Comparison of ENCODE assay signal across 10 mouse cellular contexts in genomic region chr2:83739461-83740124, GRCm38 (mm10). TPM values are rescaled to one million over a fixed set of nuclear protein-coding genes. Genes with fewer than 3 reads are reported as not detected.
DNase-seq lines count a peak whose midpoint lies in the region; ATAC-seq and TF ChIP-seq lines count a peak whose summit lies in the region.
"Had no signal": no experiment of that assay in that cellular context is flagged by ENCODE, and none has a peak within 500 bp of the region (broad histone marks: within the 10 kb centered on the region; RNA-seq: fewer than 3 reads in every experiment).

No protein-coding gene starts in this region.

- ATAC-seq in kidney, embryonic 16.5 days (ENCODE audit: low FRiP score, low TSS enrichment), result peak; percentile 86
- ATAC-seq in megakaryocyte, adult 5-6 weeks (ENCODE audit: poor library complexity, severe bottlenecking), result peak; percentile 78
- no peak for ATAC-seq in cerebellum, adult (ENCODE audit: insufficient number of reproducible peaks, low FRiP score, low TSS enrichment)
- ATAC-seq in hindbrain, embryonic 16.5 days, result no peak

- 25% methylated on average over 9 of the region's 9 CpGs for WGBS in kidney, embryonic 16.5 days
- 71% methylated on average over 9 of the region's 9 CpGs for WGBS in hindbrain, embryonic 16.5 days

- no peaks in the 10 kb centered on the region for H3K27me3 ChIP-seq in kidney, embryonic 16.5 days (ENCODE audit: insufficient read depth, low read length)
- no peaks in the 10 kb centered on the region for H3K27me3 ChIP-seq in hindbrain, embryonic 16.5 days (replicated peaks; ENCODE audit: control insufficient read depth, insufficient read depth, low read length)

- H3K4me1 ChIP-seq in kidney, embryonic 16.5 days (ENCODE audit: insufficient read depth, low read length), result peaks cover 52% of the 10 kb centered on the region
- peaks cover 4 to 13% of the 10 kb centered on the region in 2 experiments; a peak in 3 of 4 replicates for H3K4me1 ChIP-seq in ES-E14 (ENCODE audit: control insufficient read depth in 2 of 2, insufficient read depth in 2 of 2, low read length in 2 of 2, poor library complexity in 1 of 2)
- H3K4me1 ChIP-seq in hindbrain, embryonic 16.5 days (ENCODE audit: control insufficient read depth, insufficient read depth, low read depth, low read length), result peaks cover 3% of the 10 kb centered on the region; the same call in 1 of the 2 replicates

- H3K27ac ChIP-seq in kidney, embryonic 16.5 days (ENCODE audit: low read length), result peak overlapping the region; percentile 65
- no peak overlapping the region for H3K27ac ChIP-seq in ES-E14 (ENCODE audit: insufficient read depth, low read depth, low read length, poor library complexity, severe bottlenecking)
- H3K27ac ChIP-seq in hindbrain, embryonic 16.5 days (ENCODE audit: low read depth, low read length), result no peak overlapping the region
- H3K27ac ChIP-seq: midbrain, embryonic 10.5 days had no signal

- peak overlapping the region; percentile 0; the same call in 1 of the 2 replicates for H3K4me2 ChIP-seq in kidney, embryonic 16.5 days (replicated peaks; ENCODE audit: low read depth, low read length)
- H3K4me2 ChIP-seq in hindbrain, embryonic 16.5 days (ENCODE audit: low read length), result no peak overlapping the region

- DNase-seq in kidney, postnatal 36 days, result no peak
- DNase-seq in ES-E14 (ENCODE audit: low read depth, low spot score), result no peak
- DNase-seq in brain, adult 2 months (ENCODE audit: low read depth, low spot score), result peak; percentile 56
- DNase-seq: cerebellum, postnatal 36 days; thymus, postnatal 25 days had no signal

- no peaks in the 10 kb centered on the region for H3K9me3 ChIP-seq in kidney, embryonic 16.5 days (ENCODE audit: low read length)
- H3K9me3 ChIP-seq in ES-E14 (ENCODE audit: control insufficient read depth, insufficient read depth, low read depth, low read length), result no peaks in the 10 kb centered on the region
- H3K9me3 ChIP-seq in hindbrain, embryonic 16.5 days (ENCODE audit: control insufficient read depth, low read length), result no peaks in the 10 kb centered on the region
- H3K9me3 ChIP-seq: midbrain, embryonic 10.5 days had no signal

- no peak overlapping the region for H3K4me3 ChIP-seq in kidney, embryonic 16.5 days (ENCODE audit: low read length)
- H3K4me3 ChIP-seq in ES-E14 (ENCODE audit: insufficient read depth in 1 of 2, low read depth in 1 of 2, low read length in 2 of 2, poor library complexity in 1 of 2, severe bottlenecking in 1 of 2), result no peak overlapping the region
- H3K4me3 ChIP-seq in hindbrain, embryonic 16.5 days (ENCODE audit: low read length), result no peak overlapping the region
- H3K4me3 ChIP-seq: midbrain, embryonic 10.5 days had no signal

- peaks cover 19% of the 10 kb centered on the region for H3K36me3 ChIP-seq in kidney, embryonic 16.5 days (ENCODE audit: insufficient read depth, low read length)
- H3K36me3 ChIP-seq in ES-E14 (ENCODE audit: control insufficient read depth, insufficient read depth, low read length, poor library complexity, severe bottlenecking), result no peaks in the 10 kb centered on the region
- H3K36me3 ChIP-seq in hindbrain, embryonic 16.5 days (ENCODE audit: control insufficient read depth, insufficient read depth, low read length), result no peaks in the 10 kb centered on the region

- in situ Hi-C loops in ES-E14 (cut with MboI; ENCODE audit: low sequenced_read_pairs in 2 of 2, unreplicated experiment in 2 of 2), result no loop called here

- H3K9ac ChIP-seq in kidney, embryonic 16.5 days (replicated peaks; ENCODE audit: low read length), result no peak overlapping the region
- H3K9ac ChIP-seq in ES-E14 (ENCODE audit: insufficient read depth, low read depth, low read length, poor library complexity, severe bottlenecking), result peak overlapping the region; percentile 19; the same call in 1 of the 2 replicates
- no peak overlapping the region for H3K9ac ChIP-seq in hindbrain, embryonic 16.5 days (ENCODE audit: low read depth, low read length)

TF ChIP-seq in ES-E14, 5 proteins besides CTCF, POLR2A, EP300 and RAD21:
- TF ChIP-seq MAFK (IDR thresholded peaks at IDR 0.05; ENCODE audit: insufficient read depth, low read depth, low read length) (no peak), ZNF384 (IDR thresholded peaks at IDR 0.05; ENCODE audit: low read depth, low read length) (no peak), ZC3H11A (IDR thresholded peaks at IDR 0.05; ENCODE audit: borderline replicate concordance, low read depth, low read length) (no peak), HCFC1 (IDR thresholded peaks at IDR 0.05; ENCODE audit: borderline replicate concordance, insufficient read depth, low read length) (no peak), CHD2 (IDR thresholded peaks at IDR 0.05; ENCODE audit: low read depth, low read length) (no peak)

RNA-seq across cellular contexts. Expression of gene Itgav, which starts 15.4 kb away (rescaled TPM):
- polyA plus RNA-seq in kidney, embryonic 16.5 days (2015; fragmentation: Nextera tagmentation; extraction: Ambion mirVana), result 77.1 and 88.9 TPM in 2 replicates
- total RNA-seq in ES-E14 (2012; rRNA removed), result 72.4 and 92.6 TPM in 2 replicates
- 36.2 and 37.9 TPM in 2 replicates for total RNA-seq in megakaryocyte, adult 5-6 weeks (2015)
- 23.8 and 51.5 TPM in 2 replicates for total RNA-seq in megakaryocyte, adult 5-6 weeks (2017)
- polyA plus RNA-seq in hindbrain, embryonic 16.5 days (2015; fragmentation: Nextera tagmentation; extraction: Ambion mirVana), result 17.1 and 24.7 TPM in 2 replicates

Comparison
In these comparisons a context has a peak if more than half of its experiments do, and no peak if none do; other contexts are left out.
1. ATAC-seq: peak in kidney, embryonic 16.5 days (single experiment) and megakaryocyte, adult 5-6 weeks (single experiment); none in cerebellum, adult (single experiment) and hindbrain, embryonic 16.5 days (single experiment).